Mouse (Mus musculus) forebrain, embryonic 12.5 days (tissue): Measurements from ENCODE around the gene Kpna7. TPM values are rescaled to one million over a fixed set of nuclear protein-coding genes. Genes with fewer than 3 reads are reported as not detected.
"Not testable (repeated sequence)": the region's sequence is repeated elsewhere in the genome, so short reads cannot be mapped to it uniquely, and the experiment has no call there.

Experiments used
- ATAC-seq: fragments of 200-750 bp; cut with Nextera tagmentation; 2 replicates; pipeline ENCODE4 v1.8.0; 2017; ENCODE audit warnings: moderate TSS enrichment; ENCODE audit not compliant: low FRiP score
- H3K27ac ChIP-seq: fragments of 300-500 bp; sonication (generic); 2 replicates; pipeline ENCODE4 v1.5.1; 2016; ENCODE audit warnings: mild to moderate bottlenecking
- H3K27me3 ChIP-seq: fragments of 300-500 bp; sonication (generic); 2 replicates; pipeline ENCODE4 v1.6.1; 2016; ENCODE audit warnings: mild to moderate bottlenecking
- H3K36me3 ChIP-seq: fragments of 300-500 bp; sonication (generic); replicated peaks from 2 replicates; pipeline ENCODE4 v1.6.1; 2016; ENCODE audit warnings: mild to moderate bottlenecking
- H3K4me1 ChIP-seq: fragments of 300-500 bp; sonication (generic); 2 replicates; pipeline ENCODE4 v1.6.1; 2016
- H3K4me2 ChIP-seq: fragments of 300-500 bp; sonication (generic); 2 replicates; pipeline ENCODE4 v1.6.1; 2016; ENCODE audit warnings: mild to moderate bottlenecking, moderate library complexity
- H3K4me3 ChIP-seq: fragments of 300-500 bp; sonication (generic); replicated peaks from 2 replicates; pipeline ENCODE4 v1.5.1; 2016; ENCODE audit warnings: mild to moderate bottlenecking
- H3K9ac ChIP-seq: fragments of 300-500 bp; sonication (generic); 2 replicates; pipeline ENCODE4 v1.6.1; 2016; ENCODE audit warnings: mild to moderate bottlenecking
- H3K9me3 ChIP-seq: fragments of 300-500 bp; sonication (generic); 2 replicates; pipeline ENCODE4 v1.6.1; 2016
- WGBS: fragments of 180-500 bp; shearing (Covaris S2); methylation state at CpG from one replicate; pipeline ENCODE4 v1.1.7; 2016; 5-methylcytosine and 5-hydroxymethylcytosine counted together
- polyA plus RNA-seq: library from polyadenylated mRNA; unstranded; fragments of >200 nt; fragmentation: Nextera tagmentation; extraction: Ambion mirVana; gene quantifications from 2 replicates; pipeline ENCODE4 v1.2.1, GENCODE M21; 2016

Gene Kpna7
- polyA plus RNA-seq, 1 experiment from 2014 or later = not detected

DNA sequence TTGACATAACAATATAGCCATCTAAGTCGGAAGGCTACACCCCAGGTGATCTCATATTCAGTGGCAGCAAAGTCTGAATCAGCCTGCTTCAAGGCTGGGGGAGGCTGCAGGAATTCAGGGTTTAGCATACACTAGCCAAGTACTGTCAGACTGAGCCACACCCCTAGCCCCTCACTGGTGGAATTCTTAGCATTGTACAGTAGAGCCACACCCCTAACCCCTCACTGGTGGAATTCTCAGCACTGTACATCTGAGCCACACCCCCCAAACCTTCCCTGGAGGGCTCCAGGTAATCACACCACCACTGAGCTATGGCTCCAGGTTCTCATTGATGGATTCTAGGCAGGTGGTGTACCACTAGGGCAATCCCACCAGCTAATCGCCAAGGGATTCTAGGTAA, 24.3 kb downstream of the Kpna7 start:
- no peak overlapping the region for H3K9ac ChIP-seq

DNA sequence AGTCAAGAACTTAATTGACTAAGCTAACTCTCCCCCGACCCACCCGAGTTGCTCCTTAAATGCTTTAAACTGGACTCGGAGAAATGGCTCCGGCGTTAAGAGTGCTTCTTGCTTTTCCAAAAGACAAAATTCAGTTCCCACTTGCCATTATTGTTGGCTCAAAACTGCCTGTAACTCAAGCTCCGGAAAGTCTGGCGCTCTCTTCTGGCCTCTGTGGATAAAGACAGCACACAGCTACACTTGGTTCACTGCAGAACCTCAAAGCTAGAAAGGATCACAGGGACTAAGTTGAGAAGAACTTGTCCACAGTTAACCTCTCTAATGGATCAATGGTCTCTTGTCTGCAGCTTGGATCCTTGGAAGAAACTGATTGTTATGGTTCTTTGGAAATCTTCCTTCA, 25.1 kb downstream of the Kpna7 start:
- no peak for ATAC-seq
- Histone ChIP-seq H3K4me3 (no peak overlapping the region), H3K9ac (no peak overlapping the region), H3K9me3 (no peaks in the 10 kb centered on the region), H3K27me3 (0 out of 2 replicates have a peak, but pooled peaks cover 3% of the 10 kb centered on the region), H3K4me2 (no peak overlapping the region), H3K27ac (no peak overlapping the region), H3K36me3 (no peaks in the 10 kb centered on the region), H3K4me1 (no peaks in the 10 kb centered on the region)
- 89% methylated on average over 7 of the region's 7 CpGs for WGBS

More for the DNA sequence above, 24.3 kb downstream of the Kpna7 start:
- Histone ChIP-seq H3K4me1 (no peaks in the 10 kb centered on the region), H3K4me3 (no peak overlapping the region), H3K27ac (no peak overlapping the region), H3K36me3 (no peaks in the 10 kb centered on the region), H3K27me3 (0 out of 2 replicates have a peak, but pooled peaks cover 3% of the 10 kb centered on the region), H3K4me2 (no peak overlapping the region), H3K9me3 (no peaks in the 10 kb centered on the region)
- 79% methylated on average over 2 of the region's 2 CpGs for WGBS
- no peak for ATAC-seq

DNA sequence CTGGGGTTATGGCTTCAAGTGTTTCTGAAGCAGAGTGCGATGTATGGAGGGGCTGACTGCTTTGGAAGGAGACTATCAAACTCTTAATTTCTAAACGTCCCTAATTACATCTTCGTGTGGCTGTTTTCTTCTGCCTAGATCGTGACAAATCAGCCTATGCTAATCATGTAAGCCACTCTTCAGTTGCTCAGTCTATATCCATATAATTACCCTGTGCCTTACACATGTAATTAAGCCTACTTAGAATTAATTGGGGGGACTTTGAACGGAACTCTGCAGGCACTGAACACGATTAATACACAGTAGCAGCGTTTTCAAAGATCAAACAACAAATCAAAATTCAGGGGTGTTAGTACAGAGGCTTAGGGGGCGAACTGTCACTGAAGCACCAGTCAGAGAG, 25.9 kb downstream of the Kpna7 start:
- 43% methylated on average over 8 of the region's 8 CpGs for WGBS
- H3K4me2 ChIP-seq = no peak overlapping the region
- ATAC-seq = peak; percentile 20; the same call in 1 of the 2 replicates
- H3K4me1 ChIP-seq = no peaks in the 10 kb centered on the region
- no peak overlapping the region for H3K4me3 ChIP-seq
- H3K9me3 ChIP-seq = no peaks in the 10 kb centered on the region
- no peaks in the 10 kb centered on the region for H3K36me3 ChIP-seq
- no peak overlapping the region for H3K9ac ChIP-seq
- 0 out of 2 replicates have a peak, but pooled peaks cover 3% of the 10 kb centered on the region for H3K27me3 ChIP-seq
- no peak overlapping the region for H3K27ac ChIP-seq

DNA sequence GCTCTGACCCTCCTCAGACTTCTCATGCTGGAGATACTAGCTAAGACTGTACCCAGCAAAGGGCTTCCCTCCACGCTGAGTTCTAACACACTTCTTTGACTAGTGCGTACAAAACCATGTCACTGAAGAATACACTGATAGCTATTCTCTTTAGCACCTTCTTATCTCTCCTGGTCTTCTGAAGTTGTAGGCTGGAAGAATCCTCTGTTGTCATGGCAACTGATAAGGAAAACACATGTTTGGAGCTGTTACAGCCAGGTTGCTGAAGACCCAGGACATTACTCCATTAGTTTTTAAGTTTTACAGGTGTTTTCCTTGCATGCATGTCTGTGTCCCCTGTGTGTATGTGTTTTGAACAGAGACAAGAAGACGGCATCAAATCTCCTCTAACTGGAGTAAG, 29.6 kb downstream of the Kpna7 start:
- not testable (repeated sequence) for H3K9ac ChIP-seq, H3K27me3 ChIP-seq, H3K27ac ChIP-seq, ATAC-seq, H3K36me3 ChIP-seq, H3K4me2 ChIP-seq, H3K4me1 ChIP-seq, H3K4me3 ChIP-seq, H3K9me3 ChIP-seq
- 92% methylated on average over 3 of the region's 3 CpGs for WGBS

DNA sequence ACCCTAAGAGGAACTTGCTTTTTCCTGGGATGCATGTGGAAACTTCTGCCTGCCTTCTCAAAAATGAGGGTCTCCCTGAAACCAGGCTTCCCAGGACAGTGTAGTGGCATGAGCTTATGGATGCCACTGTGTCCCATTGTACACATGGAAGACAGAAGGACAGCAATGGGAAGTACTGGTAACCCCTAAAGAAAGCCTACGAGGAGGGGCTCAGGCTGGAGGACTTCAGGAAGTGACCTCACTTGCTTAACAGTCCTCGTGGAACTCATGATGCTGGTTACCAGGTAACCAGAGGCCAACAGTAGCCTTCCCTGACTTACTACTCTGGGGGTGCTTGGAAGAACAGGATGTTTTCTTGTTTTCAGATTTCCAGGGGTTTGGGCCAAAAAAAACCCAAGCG, 41.1 kb downstream of the Kpna7 start, which contains the start of gene 1700018F24Rik:
Gene 1700018F24Rik (plus strand): TSS at position 301 of the 400 bp plus-strand sequence.
- H3K27me3 ChIP-seq, H3K4me1 ChIP-seq, H3K9ac ChIP-seq, H3K36me3 ChIP-seq, ATAC-seq, H3K4me3 ChIP-seq, H3K4me2 ChIP-seq, H3K9me3 ChIP-seq, H3K27ac ChIP-seq: not testable (repeated sequence)
- 79% methylated on average over 3 of the region's 3 CpGs for WGBS

DNA sequence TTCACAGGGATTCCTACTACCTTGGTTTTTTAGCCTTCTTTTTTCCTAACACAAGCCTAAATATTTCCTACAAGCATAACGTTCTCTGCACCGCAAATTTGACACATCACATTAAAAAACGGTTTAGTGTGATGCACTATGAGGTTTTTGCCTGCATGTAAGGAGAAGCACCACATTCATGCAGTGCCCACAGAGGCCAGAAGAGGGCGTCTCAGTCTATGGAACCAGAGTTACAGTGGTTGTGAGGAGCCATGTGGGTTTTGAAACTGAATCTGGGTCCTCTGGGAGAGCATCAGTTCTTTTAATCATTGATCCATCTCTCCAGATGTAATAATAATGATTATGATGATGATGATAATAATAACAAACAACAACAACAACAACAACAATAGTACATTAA, 42.2 kb downstream of the Kpna7 start:
- Histone ChIP-seq H3K4me2 (no peak overlapping the region), H3K9ac (no peak overlapping the region), H3K27me3 (no peaks in the 10 kb centered on the region), H3K4me1 (no peaks in the 10 kb centered on the region), H3K36me3 (no peaks in the 10 kb centered on the region), H3K27ac (no peak overlapping the region), H3K9me3 (no peaks in the 10 kb centered on the region), H3K4me3 (no peak overlapping the region)
- 44% methylated on average over 4 of the region's 4 CpGs for WGBS
- ATAC-seq = no peak

DNA sequence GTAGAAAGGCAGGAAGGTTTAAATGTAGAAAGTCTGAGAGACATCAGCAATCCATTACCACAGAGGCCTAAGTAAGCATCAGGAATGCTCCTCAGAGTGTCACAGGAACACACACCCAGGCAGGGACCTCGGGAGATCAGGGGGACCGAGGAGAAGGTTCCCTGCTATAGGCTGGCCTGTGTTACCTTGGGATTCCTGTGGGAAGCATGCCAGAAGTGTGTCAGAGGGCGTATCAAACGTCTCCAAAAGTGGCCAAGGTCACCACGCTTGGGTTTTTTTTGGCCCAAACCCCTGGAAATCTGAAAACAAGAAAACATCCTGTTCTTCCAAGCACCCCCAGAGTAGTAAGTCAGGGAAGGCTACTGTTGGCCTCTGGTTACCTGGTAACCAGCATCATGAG, 51.4 kb downstream of the Kpna7 start, which contains the start of gene Gm4871:
Gene Gm4871 (minus strand): TSS at position 364 of the 400 bp plus-strand sequence.
- H3K9me3 ChIP-seq, H3K27ac ChIP-seq, H3K4me2 ChIP-seq, H3K4me3 ChIP-seq, H3K36me3 ChIP-seq, ATAC-seq, H3K27me3 ChIP-seq, H3K9ac ChIP-seq, H3K4me1 ChIP-seq: not testable (repeated sequence)
- WGBS = 70% methylated on average over 5 of the region's 5 CpGs

DNA sequence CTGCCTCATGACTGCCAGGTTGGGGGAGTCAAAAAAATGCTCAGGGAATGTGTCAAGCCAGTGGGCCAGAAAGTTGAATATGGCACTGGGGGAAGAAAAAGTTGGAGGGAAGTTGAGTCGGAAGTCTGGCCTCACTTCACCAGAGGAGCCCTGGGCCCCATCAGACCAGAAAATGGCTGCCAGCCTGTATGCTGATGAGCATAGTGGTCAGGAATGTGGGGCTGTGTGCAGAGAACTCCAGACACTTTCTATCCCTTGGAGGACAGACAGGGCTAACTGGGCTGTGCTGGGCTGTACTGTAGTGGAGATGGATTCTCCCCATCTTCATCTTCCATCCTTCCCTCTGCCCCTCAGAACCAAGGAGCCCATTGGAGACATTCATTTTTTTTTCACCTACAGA, 53.4 kb downstream of the Kpna7 start:
- not testable (repeated sequence) for H3K4me2 ChIP-seq, H3K9me3 ChIP-seq, H3K27me3 ChIP-seq, H3K4me3 ChIP-seq, ATAC-seq, H3K9ac ChIP-seq, H3K27ac ChIP-seq, H3K36me3 ChIP-seq, H3K4me1 ChIP-seq
- WGBS = 86% methylated on average over 1 of the region's 1 CpGs

DNA sequence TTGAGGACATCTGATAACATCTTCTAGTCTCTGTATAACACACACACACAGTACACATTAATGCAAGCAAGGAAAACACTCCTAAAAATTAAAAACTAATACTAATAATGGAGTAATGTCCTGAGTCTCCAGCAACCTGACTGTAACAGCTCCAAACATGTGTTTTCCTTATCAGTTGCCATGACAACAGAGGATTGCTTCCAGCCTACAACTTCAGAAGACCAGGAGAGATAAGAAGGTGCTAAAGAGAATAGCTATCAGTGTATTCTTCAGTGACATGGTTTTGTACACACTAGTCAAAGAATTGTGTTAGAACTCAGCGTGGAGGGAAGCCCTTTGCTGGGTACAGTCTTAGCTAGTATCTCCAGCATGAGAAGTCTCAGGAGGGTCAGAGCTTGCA, 63.1 kb downstream of the Kpna7 start:
- H3K4me3 ChIP-seq, H3K36me3 ChIP-seq, H3K27me3 ChIP-seq, H3K27ac ChIP-seq, H3K9ac ChIP-seq, ATAC-seq, H3K9me3 ChIP-seq, H3K4me1 ChIP-seq, H3K4me2 ChIP-seq: not testable (repeated sequence)
- WGBS = 84% methylated on average over 1 of the region's 1 CpGs

DNA sequence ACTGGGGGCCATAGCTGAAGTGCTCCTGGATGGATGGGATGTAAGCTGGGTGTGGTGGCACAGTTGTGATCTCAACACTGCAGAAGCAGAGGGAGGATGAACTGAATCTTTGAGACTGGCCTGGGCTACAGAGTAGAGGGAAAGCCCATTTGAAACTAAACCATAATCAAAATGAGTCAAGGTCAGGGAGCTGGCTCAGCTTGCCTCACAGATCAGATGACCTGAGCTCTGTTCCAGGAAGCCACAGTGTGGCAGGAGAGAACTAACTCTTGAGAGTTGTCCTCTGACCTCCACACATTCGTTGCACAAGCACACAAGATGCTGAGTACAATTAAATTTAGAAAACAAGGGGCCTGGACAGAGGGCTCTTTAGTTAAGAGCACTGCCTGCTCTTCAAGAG, 63.6 kb downstream of the Kpna7 start:
- ATAC-seq, H3K9ac ChIP-seq, H3K36me3 ChIP-seq, H3K9me3 ChIP-seq, H3K4me3 ChIP-seq, H3K4me2 ChIP-seq, H3K27me3 ChIP-seq, H3K4me1 ChIP-seq, H3K27ac ChIP-seq: not testable (repeated sequence)
- WGBS = 42% methylated on average over 1 of the region's 1 CpGs

DNA sequence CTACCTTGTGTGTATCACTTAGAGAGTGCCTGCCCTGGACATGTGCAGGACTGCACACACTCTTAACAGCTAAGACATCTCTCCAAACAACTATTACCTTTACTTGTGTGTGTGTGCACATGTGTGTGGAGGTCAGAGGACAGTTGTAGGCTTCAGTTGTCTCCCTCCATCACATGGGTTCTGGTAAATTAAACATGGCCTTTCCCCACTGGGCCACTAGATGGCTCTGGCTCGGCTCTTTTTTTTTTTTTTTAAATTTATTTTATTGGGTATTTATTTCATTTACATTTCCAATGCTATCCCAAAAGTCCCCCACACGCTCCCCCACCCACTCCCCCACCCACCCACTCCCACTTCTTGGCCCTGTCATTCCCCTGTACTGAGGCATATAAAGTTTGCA, 67.1 kb downstream of the Kpna7 start:
- H3K27me3 ChIP-seq, H3K27ac ChIP-seq, ATAC-seq, H3K9ac ChIP-seq, H3K4me2 ChIP-seq, H3K9me3 ChIP-seq, H3K4me3 ChIP-seq, H3K4me1 ChIP-seq, H3K36me3 ChIP-seq: not testable (repeated sequence)
- WGBS = 24% methylated on average over 2 of the region's 2 CpGs

DNA sequence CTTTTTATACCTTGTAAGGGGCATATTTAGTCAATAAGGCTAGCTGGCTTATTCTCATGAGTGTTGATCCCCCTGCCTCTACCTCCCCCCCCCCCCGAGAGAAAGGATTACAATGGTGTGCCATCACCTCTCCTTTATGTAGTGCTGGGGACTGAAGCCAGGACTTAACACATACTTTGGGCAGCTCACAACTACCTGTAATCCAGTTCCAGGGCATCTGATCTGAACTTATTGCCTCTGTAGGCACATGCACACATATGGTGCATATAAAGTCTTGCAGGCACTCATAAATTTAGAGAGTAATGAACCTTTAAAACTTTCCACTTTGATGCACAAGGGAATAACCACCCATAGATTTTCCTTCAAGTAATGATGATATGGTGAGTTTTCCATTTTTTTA, 69.6 kb downstream of the Kpna7 start:
- Histone ChIP-seq H3K4me3 (no peak overlapping the region), H3K27me3 (no peaks in the 10 kb centered on the region), H3K9ac (no peak overlapping the region), H3K27ac (no peak overlapping the region), H3K36me3 (no peaks in the 10 kb centered on the region), H3K4me2 (no peak overlapping the region), H3K9me3 (no peaks in the 10 kb centered on the region), H3K4me1 (no peaks in the 10 kb centered on the region)
- 50% methylated on average over 1 of the region's 1 CpGs for WGBS
- no peak for ATAC-seq

DNA sequence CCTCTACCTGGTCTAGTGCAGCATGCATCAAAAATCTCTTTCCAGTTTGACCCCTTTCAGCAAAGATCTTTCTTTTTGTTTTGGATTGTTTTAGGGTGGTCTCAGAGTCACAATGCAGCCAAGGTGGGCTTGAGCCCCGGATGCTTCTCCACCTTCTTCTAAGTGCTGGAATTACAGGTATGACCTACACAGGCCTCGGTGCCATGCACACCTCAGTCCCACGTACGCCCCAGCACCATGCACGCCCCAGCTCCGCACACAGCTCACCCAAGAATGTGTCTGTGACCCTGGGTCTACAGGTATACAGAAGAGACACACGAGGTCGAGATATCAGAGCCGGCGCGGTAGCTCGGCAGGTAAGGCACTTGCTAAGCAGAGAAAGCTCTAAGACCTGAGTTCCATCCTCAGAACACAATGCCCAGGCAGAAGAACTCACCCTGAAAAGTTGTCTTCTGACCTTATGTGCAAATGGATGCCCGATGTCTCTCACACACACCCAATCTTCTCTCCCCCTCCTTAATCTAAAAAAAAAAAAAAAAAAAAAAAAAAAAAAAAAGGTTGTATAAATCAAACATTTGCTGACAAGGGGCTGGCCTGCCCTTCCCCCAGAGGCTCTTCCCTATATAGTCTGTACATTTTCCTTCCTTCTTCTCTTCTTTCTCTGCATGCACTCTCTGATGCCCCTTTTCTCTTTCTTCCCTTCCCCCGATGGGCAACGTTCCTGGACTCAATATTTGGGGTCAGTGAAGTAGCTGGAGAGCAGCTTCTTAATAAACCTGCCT, 74.8 kb downstream of the Kpna7 start:
- Histone ChIP-seq H3K36me3 (no peaks in the 10 kb centered on the region), H3K4me1 (no peaks in the 10 kb centered on the region), H3K4me2 (no peak overlapping the region), H3K4me3 (no peak overlapping the region), H3K27me3 (no peaks in the 10 kb centered on the region), H3K9me3 (no peaks in the 10 kb centered on the region), H3K9ac (no peak overlapping the region), H3K27ac (no peak overlapping the region)
- 96% methylated on average over 15 of the region's 15 CpGs for WGBS
- ATAC-seq = no peak
